Mouse (Mus musculus) heart, embryonic 16.5 days (tissue): ENCODE results near the gene Epha4. TPM values are rescaled to one million over a fixed set of nuclear protein-coding genes. Genes with fewer than 3 reads are reported as not detected.

Source experiments
- ATAC-seq: fragments of 200-750 bp; cut with Nextera tagmentation; replicated peaks from 2 replicates; pipeline ENCODE4 v1.8.0; 2017; ENCODE audit warnings: moderate number of reproducible peaks; ENCODE audit not compliant: insufficient read depth, low FRiP score; ENCODE audit errors: extremely low read depth
- H3K27ac ChIP-seq: fragments of 300-500 bp; sonication (generic); 2 replicates; pipeline ENCODE4 v1.5.1; 2014; ENCODE audit warnings: mild to moderate bottlenecking, low read length, control low read depth, moderate library complexity
- H3K27me3 ChIP-seq: fragments of 300-500 bp; sonication (generic); 2 replicates; pipeline ENCODE4 v1.6.1; 2014; ENCODE audit warnings: low read length, mixed read lengths; ENCODE audit not compliant: control insufficient read depth, insufficient read depth
- H3K36me3 ChIP-seq: fragments of 300-500 bp; sonication (generic); 2 replicates; pipeline ENCODE4 v1.6.1; 2014; ENCODE audit not compliant: control insufficient read depth, insufficient read depth
- H3K4me1 ChIP-seq: fragments of 300-500 bp; sonication (generic); 2 replicates; pipeline ENCODE4 v1.6.1; 2014; ENCODE audit warnings: low read length, mixed read lengths; ENCODE audit not compliant: control insufficient read depth, insufficient read depth
- H3K4me2 ChIP-seq: fragments of 300-500 bp; sonication (generic); 2 replicates; pipeline ENCODE4 v1.6.1; 2014; ENCODE audit warnings: low read depth, mild to moderate bottlenecking, control low read depth, low read length
- H3K4me3 ChIP-seq: fragments of 300-500 bp; sonication (generic); 2 replicates; pipeline ENCODE4 v1.5.1; 2014; ENCODE audit warnings: mild to moderate bottlenecking, control low read depth, low read length
- H3K9ac ChIP-seq: fragments of 300-500 bp; sonication (generic); 2 replicates; pipeline ENCODE4 v1.6.1; 2014; ENCODE audit warnings: low read length, control low read depth
- H3K9me3 ChIP-seq: fragments of 300-500 bp; sonication (generic); replicated peaks from 2 replicates; pipeline ENCODE4 v1.6.1; 2016; ENCODE audit warnings: low read length; ENCODE audit not compliant: control insufficient read depth
- WGBS: fragments of 180-500 bp; shearing (Covaris S2); extraction: QIAGEN DNeasy Blood & Tissue Kit; methylation state at CpG from one replicate; pipeline ENCODE4 v1.1.7; 2014; 5-methylcytosine and 5-hydroxymethylcytosine counted together
- polyA plus RNA-seq: library from polyadenylated mRNA; unstranded; fragments of >200 nt; fragmentation: Nextera tagmentation; extraction: Ambion mirVana; gene quantifications from 2 replicates; pipeline ENCODE4 v1.2.1, GENCODE M21; 2015

Gene Epha4
- polyA plus RNA-seq, 1 experiment from 2014 or later: 9.1 TPM

DNA sequence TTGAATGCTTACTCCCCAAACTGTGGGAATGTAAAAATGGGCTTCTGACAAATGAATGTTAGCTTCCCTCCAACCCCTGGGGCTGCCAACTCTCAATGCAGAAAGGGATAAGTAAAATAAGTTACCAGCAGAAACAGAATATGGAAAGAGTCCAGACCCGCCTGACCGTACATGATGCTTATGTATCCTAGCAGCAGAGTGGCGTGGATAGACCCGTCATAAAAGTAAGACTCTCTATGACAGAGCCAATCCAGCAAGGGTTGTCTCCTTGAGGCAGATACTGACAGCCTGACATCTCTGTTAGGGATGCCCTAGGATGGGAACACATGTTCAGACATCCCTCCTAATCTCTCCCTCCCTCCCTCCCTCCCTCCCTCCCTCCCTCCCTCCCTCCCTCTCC lies 111.9 kb downstream of the Epha4 start:
- WGBS: 43% methylated on average over 4 of the region's 4 CpGs
- H3K27me3 ChIP-seq: no peaks in the 10 kb centered on the region

GRCm38 (mm10) chr1:77401465-77401864 lies 113.4 kb downstream of the Epha4 start:
- Histone ChIP-seq H3K27ac (no peak overlapping the region), H3K4me3 (no peak overlapping the region), H3K9ac (no peak overlapping the region), H3K27me3 (no peaks in the 10 kb centered on the region), H3K4me1 (peaks cover 6% of the 10 kb centered on the region), H3K36me3 (no peaks in the 10 kb centered on the region), H3K9me3 (no peaks in the 10 kb centered on the region), H3K4me2 (no peak overlapping the region)
- ATAC-seq: no peak
- 74% methylated on average over 1 of the region's 1 CpGs for WGBS

More for the DNA sequence above, 111.9 kb downstream of the Epha4 start:
- Histone ChIP-seq H3K36me3 (no peaks in the 10 kb centered on the region), H3K4me1 (peaks cover 6% of the 10 kb centered on the region), H3K4me2 (no peak overlapping the region), H3K9ac (no peak overlapping the region), H3K9me3 (no peaks in the 10 kb centered on the region), H3K4me3 (no peak overlapping the region), H3K27ac (no peak overlapping the region)
- no peak for ATAC-seq

- no peak for ATAC-seq
Measured at GRCm38 (mm10) chr1:77391590-77391989, 123.3 kb downstream of the Epha4 start.

GRCm38 (mm10) chr1:77389069-77389468 lies 125.8 kb downstream of the Epha4 start:
- no peak for ATAC-seq
- H3K9ac ChIP-seq: no peak overlapping the region
- H3K9me3 ChIP-seq: no peaks in the 10 kb centered on the region
- H3K4me3 ChIP-seq: no peak overlapping the region
- H3K4me1 ChIP-seq: peaks cover 5% of the 10 kb centered on the region; the same call in 1 of the 2 replicates
- no peak overlapping the region for H3K4me2 ChIP-seq
- 89% methylated on average over 2 of the region's 2 CpGs for WGBS
- H3K27me3 ChIP-seq: no peaks in the 10 kb centered on the region
- no peaks in the 10 kb centered on the region for H3K36me3 ChIP-seq
- no peak overlapping the region for H3K27ac ChIP-seq

More at GRCm38 (mm10) chr1:77391590-77391989, 123.3 kb downstream of the Epha4 start:
- no peak overlapping the region for H3K4me2 ChIP-seq
- H3K4me1 ChIP-seq: 0 out of 2 replicates have a peak, but pooled peaks cover 4% of the 10 kb centered on the region
- H3K9ac ChIP-seq: no peak overlapping the region
- no peaks in the 10 kb centered on the region for H3K27me3 ChIP-seq
- 89% methylated on average over 6 of the region's 6 CpGs for WGBS
- H3K36me3 ChIP-seq: no peaks in the 10 kb centered on the region
- H3K27ac ChIP-seq: no peak overlapping the region
- H3K4me3 ChIP-seq: no peak overlapping the region
- H3K9me3 ChIP-seq: no peaks in the 10 kb centered on the region

- H3K27ac ChIP-seq: no peak overlapping the region
- ATAC-seq: no peak
- no peaks in the 10 kb centered on the region for H3K27me3 ChIP-seq
- H3K4me1 ChIP-seq: peaks cover 9% of the 10 kb centered on the region; the same call in 1 of the 2 replicates
- H3K9me3 ChIP-seq: no peaks in the 10 kb centered on the region
- no peaks in the 10 kb centered on the region for H3K36me3 ChIP-seq
- no peak overlapping the region for H3K4me3 ChIP-seq
- H3K9ac ChIP-seq: no peak overlapping the region
- 41% methylated on average over 4 of the region's 4 CpGs for WGBS
- H3K4me2 ChIP-seq: no peak overlapping the region
Measured at GRCm38 (mm10) chr1:77388556-77388955, 126.3 kb downstream of the Epha4 start.

GRCm38 (mm10) chr1:77385613-77386012 lies 129.3 kb downstream of the Epha4 start:
- peaks cover 9% of the 10 kb centered on the region; the same call in 1 of the 2 replicates for H3K4me1 ChIP-seq
- no peak overlapping the region for H3K4me2 ChIP-seq
- no peak overlapping the region for H3K4me3 ChIP-seq
- H3K9me3 ChIP-seq: no peaks in the 10 kb centered on the region
- no peak overlapping the region for H3K9ac ChIP-seq
- no peaks in the 10 kb centered on the region for H3K27me3 ChIP-seq
- no peak for ATAC-seq
- H3K27ac ChIP-seq: no peak overlapping the region
- WGBS: 79% methylated on average over 8 of the region's 8 CpGs
- H3K36me3 ChIP-seq: 0 out of 2 replicates have a peak, but pooled peaks cover 3% of the 10 kb centered on the region

- Histone ChIP-seq H3K9me3 (no peaks in the 10 kb centered on the region), H3K4me2 (no peak overlapping the region), H3K9ac (no peak overlapping the region), H3K36me3 (0 out of 2 replicates have a peak, but pooled peaks cover 3% of the 10 kb centered on the region), H3K27ac (no peak overlapping the region), H3K4me3 (no peak overlapping the region), H3K4me1 (peaks cover 5% of the 10 kb centered on the region; the same call in 1 of the 2 replicates), H3K27me3 (no peaks in the 10 kb centered on the region)
- no peak for ATAC-seq
- 71% methylated on average over 11 of the region's 11 CpGs for whole genome bisulfite sequencing
Measured at GRCm38 (mm10) chr1:77383466-77383865, 131.4 kb downstream of the Epha4 start.

GRCm38 (mm10) chr1:77377550-77377980 lies 137.3 kb downstream of the Epha4 start:
- whole genome bisulfite sequencing: 85% methylated on average over 8 of the region's 8 CpGs
- no peak overlapping the region for H3K27ac ChIP-seq
- no peaks in the 10 kb centered on the region for H3K4me1 ChIP-seq
- no peaks in the 10 kb centered on the region for H3K9me3 ChIP-seq
- H3K4me2 ChIP-seq: no peak overlapping the region
- no peak for ATAC-seq
- H3K36me3 ChIP-seq: peaks cover 5% of the 10 kb centered on the region; the same call in 1 of the 2 replicates
- H3K4me3 ChIP-seq: no peak overlapping the region
- H3K9ac ChIP-seq: no peak overlapping the region
- H3K27me3 ChIP-seq: no peaks in the 10 kb centered on the region

DNA sequence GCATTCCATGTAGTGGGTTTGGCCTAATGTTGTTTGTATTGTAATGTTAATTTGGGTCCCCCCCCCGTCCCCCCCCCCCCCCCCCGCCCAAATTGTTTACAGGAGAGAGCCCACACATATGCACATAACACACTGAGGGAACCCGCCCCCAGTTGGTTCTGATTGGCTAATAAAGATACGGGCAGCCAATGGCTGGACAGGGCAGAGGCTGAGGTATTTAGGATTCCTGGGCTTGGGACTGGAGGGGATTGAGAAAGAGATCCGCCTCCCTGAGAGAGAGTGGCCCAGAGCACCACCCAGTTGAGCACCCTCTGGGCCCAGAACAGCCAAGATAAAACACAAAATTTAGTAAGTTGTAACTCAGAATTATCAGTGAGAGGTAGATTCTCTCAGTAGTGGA lies 140.8 kb downstream of the Epha4 start:
- H3K36me3 ChIP-seq: peaks cover 4% of the 10 kb centered on the region; the same call in 1 of the 2 replicates
- WGBS: 62% methylated on average over 4 of the region's 5 CpGs
- ATAC-seq: no peak
- H3K9ac ChIP-seq: no peak overlapping the region
- H3K9me3 ChIP-seq: no peaks in the 10 kb centered on the region
- H3K27ac ChIP-seq: no peak overlapping the region
- no peaks in the 10 kb centered on the region for H3K27me3 ChIP-seq
- no peak overlapping the region for H3K4me3 ChIP-seq
- no peaks in the 10 kb centered on the region for H3K4me1 ChIP-seq
- H3K4me2 ChIP-seq: no peak overlapping the region
